Mouse (Mus musculus) induced T-regulatory cell, adult 2 months (primary cell): ENCODE results near the gene Gm10644.

Source experiments
- DNase-seq: peaks from one replicate; pipeline ENCODE4 v3.0.0-alpha.2; 2012; ENCODE audit warnings: low read depth

The Gm10644 gene

GRCm38 (mm10) chr8:83897211-83897610 is 57.8 kb downstream of the Gm10644 start:
- peak; percentile 58 for DNase-seq

- DNase-seq, result no peak
Observed at GRCm38 (mm10) chr8:83896461-83896860, 58.5 kb downstream of the Gm10644 start.

- peak; percentile 81 for DNase-seq
Observed at GRCm38 (mm10) chr8:83895894-83896293, 59.1 kb downstream of the Gm10644 start.

GRCm38 (mm10) chr8:83893915-83894314 is 61.1 kb downstream of the Gm10644 start:
- DNase-seq, result peak; percentile 92

GRCm38 (mm10) chr8:83892061-83892460 is 62.9 kb downstream of the Gm10644 start:
- DNase-seq, result no peak

DNA sequence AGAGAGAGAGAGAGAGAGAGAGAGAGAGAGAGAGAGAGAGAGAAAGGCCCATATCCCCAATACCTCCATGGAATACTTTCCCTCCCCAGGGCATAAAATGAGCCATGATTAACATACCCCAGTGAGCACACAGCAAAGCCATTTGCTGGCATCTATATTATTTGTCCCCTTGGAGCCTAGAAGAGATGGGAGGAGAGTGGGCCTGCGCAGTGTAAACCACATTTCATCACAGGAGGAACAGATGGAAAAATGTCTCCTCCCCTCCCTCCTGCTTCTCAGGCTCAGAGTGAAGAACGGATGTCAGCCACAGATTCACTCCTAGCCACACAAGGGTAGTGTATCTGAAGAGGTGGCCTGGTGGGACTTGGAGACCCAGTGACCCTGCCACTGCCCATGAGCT is 66.6 kb downstream of the Gm10644 start:
- DNase-seq, result no peak
